Mouse (Mus musculus): ENCODE measurements around the gene Endou.

DNA sequence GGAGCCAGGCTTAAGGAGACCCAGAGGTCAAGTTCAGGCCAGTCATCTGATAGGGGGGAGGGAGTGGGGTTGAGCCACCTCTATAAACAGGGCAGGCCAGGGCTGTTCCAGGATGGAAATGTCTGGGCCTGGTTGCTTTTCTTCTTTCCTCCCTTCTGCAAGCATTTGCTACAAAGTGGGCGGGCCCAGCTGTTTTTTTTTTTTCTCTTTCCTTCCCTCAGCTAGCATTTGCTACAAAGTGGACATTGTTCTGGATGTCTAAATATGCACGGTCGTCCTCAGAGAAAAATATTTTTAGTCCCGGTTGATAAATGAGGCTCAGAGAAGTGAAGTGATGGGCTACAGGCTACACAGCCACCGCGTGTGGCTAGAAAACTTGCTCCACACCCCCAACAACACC, 23.3 kb upstream of the Endou start:
- no peak for TF ChIP-seq CTCF (IDR thresholded peaks at IDR 0.05; ENCODE audit: control insufficient read depth, insufficient read depth, insufficient read length)
- TF ChIP-seq MYOD1 (IDR thresholded peaks at IDR 0.05; ENCODE audit: control insufficient read depth, insufficient read length, low read depth), result no peak
- no peak for TF ChIP-seq MAX (IDR thresholded peaks at IDR 0.05)
- TF ChIP-seq USF1 (IDR thresholded peaks at IDR 0.05; ENCODE audit: low read depth), result no peak
- TF ChIP-seq CEBPB (IDR thresholded peaks at IDR 0.05; ENCODE audit: low read depth), result no peak
